Comparison of ENCODE assay signal across 21 mouse cellular contexts in the genomic region with DNA sequence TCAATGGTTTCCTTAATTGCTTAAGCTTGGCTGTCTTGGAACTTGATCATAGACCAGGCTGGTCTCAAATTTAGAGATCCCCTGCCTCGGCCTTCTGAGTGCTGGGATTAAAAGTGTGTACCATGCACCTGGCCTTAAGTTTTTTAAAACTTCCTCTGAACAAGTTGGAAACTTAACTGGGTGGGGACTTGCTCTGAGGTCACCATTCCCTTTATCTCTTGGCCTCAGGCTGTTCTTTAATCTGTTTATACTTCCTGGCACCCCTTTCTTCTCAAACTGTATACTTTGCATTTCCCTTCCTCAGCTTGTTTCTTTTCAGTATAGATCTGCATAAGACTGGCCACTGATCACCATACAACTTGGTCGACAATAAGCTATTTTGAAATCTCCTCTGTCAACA. TPM values are rescaled to one million over a fixed set of nuclear protein-coding genes. Genes with fewer than 3 reads are reported as not detected.
DNase-seq lines count a peak whose midpoint lies in the region; ATAC-seq and TF ChIP-seq lines count a peak whose summit lies in the region.
"Had no signal": no experiment of that assay in that cellular context is flagged by ENCODE, and none has a peak within 500 bp of the region (broad histone marks: within the 10 kb centered on the region; RNA-seq: fewer than 3 reads in every experiment).

No protein-coding gene starts in this region.

- H3K36me3 ChIP-seq in heart, embryonic 11.5 days (ENCODE audit: control insufficient read depth, insufficient read depth, low read length): no peaks in the 10 kb centered on the region
- H3K36me3 ChIP-seq in erythroblast, embryonic 14.5 days (ENCODE audit: control insufficient read depth): peaks cover 11% of the 10 kb centered on the region
- H3K36me3 ChIP-seq in liver, postnatal 0 days (replicated peaks; ENCODE audit: insufficient read depth, low read length): no peaks in the 10 kb centered on the region
- H3K36me3 ChIP-seq: embryonic facial prominence, embryonic 13.5 days had no signal

- peak; percentile 76; the same call in 1 of the 2 replicates for ATAC-seq in heart, embryonic 11.5 days (replicated peaks; ENCODE audit: insufficient number of reproducible peaks, low FRiP score, low TSS enrichment)
- ATAC-seq in liver, postnatal 0 days: peak; percentile 94
- no peak for ATAC-seq in cerebellum, adult (ENCODE audit: insufficient number of reproducible peaks, low FRiP score, low TSS enrichment)
- ATAC-seq: forebrain, embryonic 14.5 days; hindbrain, postnatal 0 days had no signal

- WGBS in heart, embryonic 11.5 days (ENCODE audit: insufficient replicate concordance): 44% methylated on average over 2 of the region's 2 CpGs
- 36% methylated on average over 2 of the region's 2 CpGs for whole genome bisulfite sequencing in liver, postnatal 0 days (ENCODE audit: insufficient replicate concordance)

- H3K9me3 ChIP-seq in heart, embryonic 11.5 days (replicated peaks; ENCODE audit: control insufficient read depth, low read length): no peaks in the 10 kb centered on the region
- peaks cover 10% of the 10 kb centered on the region for H3K9me3 ChIP-seq in erythroblast, embryonic 14.5 days (ENCODE audit: control insufficient read depth, low read length)
- 0 out of 2 replicates have a peak, but pooled peaks cover 4% of the 10 kb centered on the region for H3K9me3 ChIP-seq in liver, postnatal 0 days (ENCODE audit: low read length)
- H3K9me3 ChIP-seq: embryonic facial prominence, embryonic 13.5 days had no signal

- H3K4me1 ChIP-seq in heart, embryonic 11.5 days (ENCODE audit: control insufficient read depth, insufficient read depth, low read length): no peaks in the 10 kb centered on the region
- peaks cover 62% of the 10 kb centered on the region for H3K4me1 ChIP-seq in erythroblast, embryonic 14.5 days (ENCODE audit: control insufficient read depth)
- peaks cover 13% of the 10 kb centered on the region for H3K4me1 ChIP-seq in liver, postnatal 0 days (ENCODE audit: insufficient read depth)

- no peak overlapping the region for H3K4me2 ChIP-seq in heart, embryonic 11.5 days
- H3K4me2 ChIP-seq in liver, postnatal 0 days (ENCODE audit: low read depth, low read length): peak overlapping the region; percentile 26; the same call in 1 of the 2 replicates
- H3K4me2 ChIP-seq: embryonic facial prominence, embryonic 13.5 days had no signal

- no peak for DNase-seq in heart, adult 9 months (ENCODE audit: low spot score in 2 of 2)
- DNase-seq in MEL-GATA-1-ER (ENCODE audit: extremely low read depth, low read depth): peak; percentile 78
- no peak for DNase-seq in liver, postnatal 0 days
- DNase-seq in right cerebral cortex, postnatal 36 days (ENCODE audit: low spot score in 2 of 2): no peak
- no peak for DNase-seq in thymus, postnatal 4 days
- DNase-seq: adrenal gland, postnatal 14 days; cerebellum, adult 11 months; cerebellum, postnatal 36 days; heart, adult 2 months; heart, postnatal 36 days; kidney, adult 8-10 months; kidney, postnatal 36 days; lung, postnatal 4 days; midbrain, embryonic 14.5 days; thymus, postnatal 25 days had no signal

- H3K4me3 ChIP-seq in heart, embryonic 11.5 days (ENCODE audit: low read depth, low read length): no peak overlapping the region
- peak overlapping the region; percentile 3 for H3K4me3 ChIP-seq in erythroblast, embryonic 14.5 days (replicated peaks)
- H3K4me3 ChIP-seq in liver, postnatal 0 days (ENCODE audit: low read depth, low read length): no peak overlapping the region
- H3K4me3 ChIP-seq: embryonic facial prominence, embryonic 13.5 days; heart, adult 2 months had no signal

- H3K27ac ChIP-seq in heart, embryonic 11.5 days (ENCODE audit: low read depth, low read length): no peak overlapping the region
- H3K27ac ChIP-seq in liver, postnatal 0 days (ENCODE audit: low read depth): peak overlapping the region; percentile 85
- H3K27ac ChIP-seq: embryonic facial prominence, embryonic 13.5 days; heart, adult 2 months; hindbrain, postnatal 0 days had no signal

- no peak for TF ChIP-seq CTCF in liver, postnatal 0 days (IDR thresholded peaks at IDR 0.05; ENCODE audit: low read depth)

- TF ChIP-seq EP300 in liver, postnatal 0 days (IDR thresholded peaks at IDR 0.05; ENCODE audit: low read depth): peak; percentile 98

- H3K9ac ChIP-seq in heart, embryonic 11.5 days (ENCODE audit: low read depth, low read length): no peak overlapping the region
- no peak overlapping the region; the same call in 1 of the 2 replicates for H3K9ac ChIP-seq in liver, postnatal 0 days (replicated peaks)
- H3K9ac ChIP-seq: embryonic facial prominence, embryonic 13.5 days had no signal

- no peaks in the 10 kb centered on the region for H3K27me3 ChIP-seq in heart, embryonic 11.5 days (ENCODE audit: control insufficient read depth, insufficient read depth, low read length)
- no peaks in the 10 kb centered on the region for H3K27me3 ChIP-seq in erythroblast, embryonic 14.5 days (ENCODE audit: control insufficient read depth)
- H3K27me3 ChIP-seq in liver, postnatal 0 days (ENCODE audit: insufficient read depth, low read length): no peaks in the 10 kb centered on the region
- H3K27me3 ChIP-seq: embryonic facial prominence, embryonic 13.5 days had no signal

RNA-seq across cellular contexts. Expression of gene Optn, which starts 14.1 kb away (rescaled TPM):
- 13.6 and 14.3 TPM in 2 replicates for polyA plus RNA-seq in heart, embryonic 11.5 days (2014; fragmentation: Nextera tagmentation; extraction: Ambion mirVana)
- polyA plus RNA-seq in erythroblast, embryonic 14.5 days (2012): 1.8 and 2.2 TPM in 2 replicates
- 41.0 and 42.0 TPM in 2 replicates for polyA plus RNA-seq in liver, postnatal 0 days (2015; fragmentation: Nextera tagmentation; extraction: Ambion mirVana)

RNA-seq across cellular contexts. Expression of gene Ccdc3, which starts 59.6 kb away (rescaled TPM):
- polyA plus RNA-seq in heart, embryonic 11.5 days (2014; fragmentation: Nextera tagmentation; extraction: Ambion mirVana): 7.9 and 9.3 TPM in 2 replicates
- polyA plus RNA-seq in erythroblast, embryonic 14.5 days (2012): 0.02 TPM in 1 of 2 replicates, not detected in the other
- 2.6 and 3.2 TPM in 2 replicates for polyA plus RNA-seq in liver, postnatal 0 days (2015; fragmentation: Nextera tagmentation; extraction: Ambion mirVana)
